ENCODE assay signal across 13 mouse cellular contexts in the genomic region with DNA sequence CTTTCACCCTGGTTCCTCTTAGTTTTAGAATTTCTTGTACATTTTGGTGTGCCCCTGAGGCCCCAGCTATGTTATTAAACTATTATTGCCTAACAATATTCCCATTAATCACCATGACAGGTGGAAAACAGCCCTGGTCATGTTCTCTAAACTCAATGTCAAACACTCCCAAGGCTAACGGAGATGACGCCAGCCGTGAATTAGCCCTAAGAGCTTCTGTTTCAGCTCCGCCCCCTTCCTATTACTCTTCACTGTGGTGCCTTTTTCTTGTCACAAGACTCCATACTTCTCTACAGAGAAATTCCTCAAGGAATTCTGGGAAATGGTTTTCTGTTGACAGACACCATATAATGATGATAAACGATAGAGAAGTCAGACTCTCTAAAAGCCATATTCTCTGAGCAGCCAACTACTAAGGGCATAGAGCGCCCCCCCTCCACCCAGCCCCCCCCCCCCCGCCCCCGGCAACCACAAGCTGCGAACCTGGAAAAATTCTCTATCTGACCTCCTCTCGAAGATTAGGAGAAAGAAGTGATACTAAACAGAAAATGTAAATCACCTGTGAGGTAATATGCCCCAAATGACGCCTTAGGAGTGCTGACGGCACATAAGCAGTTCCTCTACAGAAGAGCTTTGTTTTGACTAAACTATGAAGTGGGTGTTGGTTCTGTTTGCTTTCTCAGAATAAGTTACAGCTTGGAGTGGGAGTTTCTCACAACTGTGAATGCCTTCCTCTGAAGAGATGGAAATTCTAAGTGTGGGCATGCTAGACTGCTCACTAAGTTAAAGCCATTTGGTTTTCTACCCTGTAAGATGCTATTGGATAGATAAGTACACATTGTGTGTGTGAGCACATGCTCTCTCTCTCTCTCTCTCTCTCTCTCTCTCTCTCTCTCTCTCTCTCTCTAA.
A peak's percentile ranks its signal among the peaks of the same experiment; 100 is the strongest.
DNase-seq lines count a peak whose midpoint lies in the region; ATAC-seq and TF ChIP-seq lines count a peak whose summit lies in the region.
"Had no signal": no experiment of that assay in that cellular context is flagged by ENCODE, and none has a peak within 500 bp of the region (broad histone marks: within the 10 kb centered on the region; RNA-seq: fewer than 3 reads in every experiment).

No protein-coding gene starts in this region.

- ATAC-seq in heart, embryonic 12.5 days (ENCODE audit: insufficient number of reproducible peaks, low FRiP score), result no peak
- ATAC-seq in lung, embryonic 14.5 days (ENCODE audit: insufficient read depth), result no peak
- peak; percentile 67 for ATAC-seq in limb, embryonic 11.5 days (ENCODE audit: insufficient number of reproducible peaks, low FRiP score, low TSS enrichment, low read depth)
- ATAC-seq in inflammation-experienced regulatory T-cells, adult 6 months, result no peak
- ATAC-seq: liver, embryonic 12.5 days had no signal

- no peaks in the 10 kb centered on the region for H3K36me3 ChIP-seq in heart, embryonic 12.5 days
- H3K36me3 ChIP-seq in lung, embryonic 14.5 days (ENCODE audit: insufficient read depth), result no peaks in the 10 kb centered on the region
- no peaks in the 10 kb centered on the region for H3K36me3 ChIP-seq in limb, embryonic 11.5 days (ENCODE audit: control insufficient read depth, insufficient read depth, low read length)
- H3K36me3 ChIP-seq: embryonic facial prominence, embryonic 13.5 days; liver, embryonic 12.5 days; neural tube, embryonic 12.5 days had no signal

- no peak overlapping the region for H3K27ac ChIP-seq in heart, embryonic 12.5 days (ENCODE audit: poor library complexity, severe bottlenecking)
- no peak overlapping the region for H3K27ac ChIP-seq in lung, embryonic 14.5 days (ENCODE audit: low read depth)
- peak overlapping the region; percentile 47; the same call in 1 of the 2 replicates for H3K27ac ChIP-seq in limb, embryonic 11.5 days (replicated peaks; ENCODE audit: low read depth, low read length)
- H3K27ac ChIP-seq: embryonic facial prominence, embryonic 13.5 days; liver, embryonic 12.5 days; neural tube, embryonic 12.5 days had no signal

- no peak for DNase-seq in heart, postnatal 10 days
- DNase-seq in lung, embryonic 14.5 days, result peak; percentile 40
- no peak for DNase-seq in lung, postnatal 4 days
- DNase-seq in adrenal gland, postnatal 25 days, result peak; percentile 44
- DNase-seq in limb, embryonic 11.5 days (ENCODE audit: low spot score), result no peak
- no peak for DNase-seq in thymus, postnatal 25 days
- DNase-seq: cerebellum, postnatal 10 days; right cerebral cortex, postnatal 4 days had no signal

- no peaks in the 10 kb centered on the region for H3K9me3 ChIP-seq in heart, embryonic 12.5 days (replicated peaks)
- no peaks in the 10 kb centered on the region for H3K9me3 ChIP-seq in lung, embryonic 14.5 days (ENCODE audit: low read depth, low read length)
- H3K9me3 ChIP-seq in limb, embryonic 11.5 days (ENCODE audit: control insufficient read depth, low read length), result no peaks in the 10 kb centered on the region
- H3K9me3 ChIP-seq: embryonic facial prominence, embryonic 13.5 days; liver, embryonic 12.5 days; neural tube, embryonic 12.5 days had no signal

- H3K4me1 ChIP-seq in heart, embryonic 12.5 days (replicated peaks), result no peaks in the 10 kb centered on the region
- H3K4me1 ChIP-seq in lung, embryonic 14.5 days (ENCODE audit: insufficient read depth), result no peaks in the 10 kb centered on the region
- H3K4me1 ChIP-seq in limb, embryonic 11.5 days (ENCODE audit: control insufficient read depth, insufficient read depth, low read length), result no peaks in the 10 kb centered on the region
- H3K4me1 ChIP-seq: embryonic facial prominence, embryonic 13.5 days; liver, embryonic 12.5 days; neural tube, embryonic 12.5 days had no signal

- 0 out of 2 replicates have a peak overlapping the region, but pooled peaks have one; percentile 16 for H3K4me2 ChIP-seq in heart, embryonic 12.5 days
- no peak overlapping the region for H3K4me2 ChIP-seq in lung, embryonic 14.5 days
- H3K4me2 ChIP-seq in limb, embryonic 11.5 days (ENCODE audit: low read depth, severe bottlenecking), result no peak overlapping the region
- H3K4me2 ChIP-seq: embryonic facial prominence, embryonic 13.5 days; liver, embryonic 12.5 days; neural tube, embryonic 12.5 days had no signal

- intact Hi-C loops in heart, postnatal 10 days (cut with DNase I), result no loop called here

- WGBS in heart, embryonic 12.5 days, result 57% methylated on average over 12 of the region's 12 CpGs
- WGBS in lung, embryonic 14.5 days, result 60% methylated on average over 12 of the region's 12 CpGs
- WGBS in limb, embryonic 11.5 days, result 66% methylated on average over 12 of the region's 12 CpGs

- H3K4me3 ChIP-seq in heart, embryonic 12.5 days, result no peak overlapping the region
- H3K4me3 ChIP-seq in lung, embryonic 14.5 days (ENCODE audit: low read depth, low read length), result no peak overlapping the region
- no peak overlapping the region for H3K4me3 ChIP-seq in limb, embryonic 11.5 days (ENCODE audit: low read depth, low read length)
- H3K4me3 ChIP-seq: embryonic facial prominence, embryonic 13.5 days; liver, embryonic 12.5 days; neural tube, embryonic 12.5 days had no signal

- no peak overlapping the region for H3K9ac ChIP-seq in heart, embryonic 12.5 days
- H3K9ac ChIP-seq in lung, embryonic 14.5 days, result no peak overlapping the region
- H3K9ac ChIP-seq in limb, embryonic 11.5 days (ENCODE audit: low read length), result no peak overlapping the region
- H3K9ac ChIP-seq: embryonic facial prominence, embryonic 13.5 days; liver, embryonic 12.5 days; neural tube, embryonic 12.5 days had no signal

- no peak for TF ChIP-seq CTCF in lung, embryonic 14.5 days (IDR thresholded peaks at IDR 0.05; ENCODE audit: low read depth)

- no peaks in the 10 kb centered on the region for H3K27me3 ChIP-seq in heart, embryonic 12.5 days (replicated peaks)
- H3K27me3 ChIP-seq in lung, embryonic 14.5 days (ENCODE audit: insufficient read depth, low read length), result no peaks in the 10 kb centered on the region
- no peaks in the 10 kb centered on the region for H3K27me3 ChIP-seq in limb, embryonic 11.5 days (ENCODE audit: control insufficient read depth, insufficient read depth, low read length)
- H3K27me3 ChIP-seq: embryonic facial prominence, embryonic 13.5 days; liver, embryonic 12.5 days; neural tube, embryonic 12.5 days had no signal

Comparison
In these comparisons a context has a peak if more than half of its experiments do, and no peak if none do; other contexts are left out.
1. DNase-seq: peak in lung, embryonic 14.5 days (single experiment) and adrenal gland, postnatal 25 days (single experiment); none in heart, postnatal 10 days (0 of 2), lung, postnatal 4 days (0 of 2), limb, embryonic 11.5 days (single experiment) and thymus, postnatal 25 days (single experiment).